Mouse (Mus musculus) liver, postnatal 0 days (tissue): ENCODE results near the gene Gm13271.
A peak's percentile ranks its signal among the peaks of the same experiment; 100 is the strongest.
"Not testable (repeated sequence)": the region's sequence is repeated elsewhere in the genome, so short reads cannot be mapped to it uniquely, and the experiment has no call there.

Source experiments
- CTCF ChIP-seq: sonication (generic); IDR thresholded peaks from 2 replicates; pipeline ENCODE4 v1.5.1; 2016; ENCODE audit warnings: antibody characterized with exemption, low read depth
- EP300 ChIP-seq: IDR thresholded peaks from 2 replicates; pipeline ENCODE4 v1.6.1; 2016; ENCODE audit warnings: antibody characterized with exemption, low read depth, mild to moderate bottlenecking

- TF ChIP-seq CTCF = peak; percentile 67
- not testable (repeated sequence) for TF ChIP-seq EP300
These were observed 8.8 kb downstream of the Gm13271 start for GRCm38 (mm10) chr4:88763384-88764018.
